Mouse (Mus musculus): Measurements from ENCODE around the gene Blvra. TPM values are rescaled to one million over a fixed set of nuclear protein-coding genes. Genes with fewer than 3 reads are reported as not detected.

Gene Blvra
- polyA plus RNA-seq, 1 experiment, result 11.3 TPM

DNA sequence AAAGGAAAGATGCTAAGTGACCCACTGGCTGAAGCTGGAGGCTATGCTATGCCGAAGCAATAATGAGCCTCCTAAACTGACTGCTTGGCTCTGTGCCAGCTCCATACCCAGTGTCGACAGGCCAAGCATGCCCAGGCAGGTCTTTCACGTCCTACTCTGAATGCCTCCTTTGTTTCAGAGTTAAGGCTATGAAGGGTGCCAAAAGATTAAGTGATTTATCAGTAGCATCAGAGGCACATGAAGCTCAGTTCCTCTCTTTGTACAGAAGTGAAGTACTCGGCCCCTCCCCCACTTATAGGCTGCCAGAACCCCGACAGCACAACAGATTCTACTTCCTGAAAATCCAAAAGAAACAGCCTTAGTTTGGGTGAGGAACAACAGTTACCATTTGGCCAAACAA, 66.5 kb downstream of the Blvra start:
- H3K36me3 ChIP-seq (ENCODE audit: control insufficient read depth, insufficient read depth, low read length), result peaks cover 4% of the 10 kb centered on the region; the same call in 1 of the 2 replicates
- no peak for TF ChIP-seq POLR2A (IDR thresholded peaks at IDR 0.05; ENCODE audit: low read depth, low read length)
- TF ChIP-seq CTCF (IDR thresholded peaks at IDR 0.05; ENCODE audit: extremely low read depth, insufficient read depth, insufficient read length, insufficient replicate concordance), result no peak
- no peak overlapping the region for H3K4me3 ChIP-seq (ENCODE audit: extremely low read depth, insufficient read depth, insufficient read length)

GRCm38 (mm10) chr2:127137838-127138420, 67.5 kb downstream of the Blvra start:
- H3K27me3 ChIP-seq (ENCODE audit: control insufficient read depth, insufficient read depth, low read length), result no peaks in the 10 kb centered on the region

More for the DNA sequence above, 66.5 kb downstream of the Blvra start:
- Histone ChIP-seq H3K27ac (ENCODE audit: insufficient read depth, low read length) (peak overlapping the region; percentile 43), H3K27me3 (ENCODE audit: control insufficient read depth, insufficient read depth, low read length) (no peaks in the 10 kb centered on the region), H3K4me1 (ENCODE audit: control insufficient read depth, insufficient read depth, insufficient read length) (peaks cover 3% of the 10 kb centered on the region; the same call in 1 of the 2 replicates)
- WGBS, result 12% methylated on average over 5 of the region's 5 CpGs
- DNase-seq (ENCODE audit: low read depth in 1 of 2, low spot score in 2 of 2), result no peak

DNA sequence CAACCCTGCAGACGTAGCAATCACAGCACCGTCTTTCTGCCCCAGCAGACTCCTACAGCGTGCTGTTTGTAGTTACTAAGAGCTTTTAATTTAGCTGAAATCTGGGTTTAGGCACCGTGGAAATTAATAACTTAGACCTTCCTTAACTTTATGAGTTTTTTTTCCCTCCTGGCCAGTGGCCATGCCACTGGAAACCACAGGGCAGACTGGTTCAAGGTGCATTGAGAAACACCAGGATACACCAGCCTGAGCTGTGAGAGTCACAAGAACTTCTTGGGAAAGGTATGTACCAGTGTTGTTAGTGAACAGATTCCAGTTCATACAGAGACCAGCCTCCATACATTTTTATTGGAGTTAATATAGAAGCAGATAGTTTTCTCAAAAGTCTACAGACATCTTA, 68.0 kb downstream of the Blvra start:
- H3K36me3 ChIP-seq (ENCODE audit: control insufficient read depth, insufficient read depth, low read length), result peaks cover 4% of the 10 kb centered on the region; the same call in 1 of the 2 replicates
- no peaks in the 10 kb centered on the region for H3K27me3 ChIP-seq (ENCODE audit: control insufficient read depth, insufficient read depth, low read length)
- no peak for DNase-seq (ENCODE audit: low read depth in 1 of 2, low spot score in 2 of 2)
- no peak overlapping the region for H3K27ac ChIP-seq (ENCODE audit: insufficient read depth, low read length)
- TF ChIP-seq CTCF (IDR thresholded peaks at IDR 0.05; ENCODE audit: extremely low read depth, insufficient read depth, insufficient read length, insufficient replicate concordance) (no peak), POLR2A (IDR thresholded peaks at IDR 0.05; ENCODE audit: low read depth, low read length) (no peak)
- peaks cover 7% of the 10 kb centered on the region; the same call in 1 of the 2 replicates for H3K4me1 ChIP-seq (ENCODE audit: control insufficient read depth, insufficient read depth, insufficient read length)
- H3K4me3 ChIP-seq (ENCODE audit: extremely low read depth, insufficient read depth, insufficient read length), result no peak overlapping the region
- 85% methylated on average over 4 of the region's 4 CpGs for WGBS

More at GRCm38 (mm10) chr2:127137838-127138420, 67.5 kb downstream of the Blvra start:
- H3K4me3 ChIP-seq (ENCODE audit: extremely low read depth, insufficient read depth, insufficient read length), result no peak overlapping the region
- H3K36me3 ChIP-seq (ENCODE audit: control insufficient read depth, insufficient read depth, low read length), result peaks cover 4% of the 10 kb centered on the region; the same call in 1 of the 2 replicates
- no peak overlapping the region for H3K27ac ChIP-seq (ENCODE audit: insufficient read depth, low read length)
- no peak for DNase-seq (ENCODE audit: low read depth in 1 of 2, low spot score in 2 of 2)
- H3K4me1 ChIP-seq (ENCODE audit: control insufficient read depth, insufficient read depth, insufficient read length), result peaks cover 7% of the 10 kb centered on the region; the same call in 1 of the 2 replicates
- TF ChIP-seq CTCF (IDR thresholded peaks at IDR 0.05; ENCODE audit: extremely low read depth, insufficient read depth, insufficient read length, insufficient replicate concordance) (no peak), POLR2A (IDR thresholded peaks at IDR 0.05; ENCODE audit: low read depth, low read length) (no peak)
- 93% methylated on average over 10 of the region's 10 CpGs for WGBS

DNA sequence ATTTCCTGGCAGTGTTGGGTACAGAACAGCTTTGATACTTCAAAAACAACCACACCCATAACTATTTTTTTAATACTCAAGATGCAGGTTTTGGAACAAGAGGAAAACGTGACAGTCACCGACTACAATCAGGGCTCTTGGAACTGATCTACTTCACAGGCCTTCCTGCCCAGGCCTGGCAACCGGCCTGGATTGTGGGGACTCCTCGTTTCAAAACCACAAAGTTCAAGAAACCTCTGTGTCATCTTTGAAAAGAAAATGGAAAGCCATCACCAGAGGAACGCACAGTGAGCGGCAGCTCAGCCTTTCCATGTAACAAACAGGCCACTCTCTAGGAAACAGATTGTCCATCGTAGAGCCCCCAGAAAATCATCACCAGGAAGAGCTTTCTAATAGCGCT, 68.6 kb downstream of the Blvra start:
- H3K4me3 ChIP-seq (ENCODE audit: extremely low read depth, insufficient read depth, insufficient read length), result no peak overlapping the region
- no peak overlapping the region for H3K27ac ChIP-seq (ENCODE audit: insufficient read depth, low read length)
- no peak for DNase-seq (ENCODE audit: low read depth in 1 of 2, low spot score in 2 of 2)
- peaks cover 4% of the 10 kb centered on the region; the same call in 1 of the 2 replicates for H3K36me3 ChIP-seq (ENCODE audit: control insufficient read depth, insufficient read depth, low read length)
- TF ChIP-seq CTCF (IDR thresholded peaks at IDR 0.05; ENCODE audit: extremely low read depth, insufficient read depth, insufficient read length, insufficient replicate concordance), result no peak
- TF ChIP-seq POLR2A (IDR thresholded peaks at IDR 0.05; ENCODE audit: low read depth, low read length), result no peak
- H3K27me3 ChIP-seq (ENCODE audit: control insufficient read depth, insufficient read depth, low read length), result no peaks in the 10 kb centered on the region
- WGBS, result 58% methylated on average over 8 of the region's 8 CpGs
- peaks cover 7% of the 10 kb centered on the region; the same call in 1 of the 2 replicates for H3K4me1 ChIP-seq (ENCODE audit: control insufficient read depth, insufficient read depth, insufficient read length)

DNA sequence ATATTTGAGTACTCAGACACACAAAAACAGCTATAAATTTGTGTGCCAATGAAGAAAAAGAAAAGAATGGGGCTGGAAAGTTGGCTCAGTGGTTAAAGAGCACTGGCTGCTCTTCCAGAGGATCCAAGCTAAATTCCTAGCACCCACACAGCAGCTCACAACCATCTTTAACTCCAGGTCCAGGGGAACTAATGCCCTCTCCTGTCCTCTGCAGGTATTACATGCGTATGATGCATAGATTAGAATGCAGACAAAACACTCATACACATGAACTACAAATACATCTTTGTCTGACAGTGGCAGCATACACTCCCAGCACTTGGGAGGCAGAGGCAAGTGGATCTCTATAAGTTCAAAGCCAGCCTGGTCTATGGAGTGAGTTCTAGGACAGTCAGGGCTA, 69.1 kb downstream of the Blvra start:
- no peaks in the 10 kb centered on the region for H3K27me3 ChIP-seq (ENCODE audit: control insufficient read depth, insufficient read depth, low read length)
- H3K36me3 ChIP-seq (ENCODE audit: control insufficient read depth, insufficient read depth, low read length), result peaks cover 4% of the 10 kb centered on the region; the same call in 1 of the 2 replicates
- WGBS, result 98% methylated on average over 1 of the region's 1 CpGs
- no peak for TF ChIP-seq POLR2A (IDR thresholded peaks at IDR 0.05; ENCODE audit: low read depth, low read length)
- H3K4me3 ChIP-seq (ENCODE audit: extremely low read depth, insufficient read depth, insufficient read length), result no peak overlapping the region
- DNase-seq (ENCODE audit: low read depth in 1 of 2, low spot score in 2 of 2), result no peak
- peaks cover 7% of the 10 kb centered on the region; the same call in 1 of the 2 replicates for H3K4me1 ChIP-seq (ENCODE audit: control insufficient read depth, insufficient read depth, insufficient read length)
- H3K27ac ChIP-seq (ENCODE audit: insufficient read depth, low read length), result no peak overlapping the region

GRCm38 (mm10) chr2:127140011-127140410, 69.5 kb downstream of the Blvra start:
- no peak for DNase-seq (ENCODE audit: low read depth in 1 of 2, low spot score in 2 of 2)
- Histone ChIP-seq H3K36me3 (ENCODE audit: control insufficient read depth, insufficient read depth, low read length) (peaks cover 4% of the 10 kb centered on the region; the same call in 1 of the 2 replicates), H3K4me3 (ENCODE audit: extremely low read depth, insufficient read depth, insufficient read length) (no peak overlapping the region), H3K27ac (ENCODE audit: insufficient read depth, low read length) (no peak overlapping the region), H3K4me1 (ENCODE audit: control insufficient read depth, insufficient read depth, insufficient read length) (peaks cover 7% of the 10 kb centered on the region; the same call in 1 of the 2 replicates), H3K27me3 (ENCODE audit: control insufficient read depth, insufficient read depth, low read length) (no peaks in the 10 kb centered on the region)
- no peak for TF ChIP-seq POLR2A (IDR thresholded peaks at IDR 0.05; ENCODE audit: low read depth, low read length)
- TF ChIP-seq CTCF (IDR thresholded peaks at IDR 0.05; ENCODE audit: extremely low read depth, insufficient read depth, insufficient read length, insufficient replicate concordance), result no peak
- 97% methylated on average over 7 of the region's 7 CpGs for WGBS

- Histone ChIP-seq H3K27me3 (ENCODE audit: control insufficient read depth, insufficient read depth, low read length) (no peaks in the 10 kb centered on the region), H3K4me1 (ENCODE audit: control insufficient read depth, insufficient read depth, insufficient read length) (peaks cover 4% of the 10 kb centered on the region; the same call in 1 of the 2 replicates), H3K36me3 (ENCODE audit: control insufficient read depth, insufficient read depth, low read length) (peaks cover 4% of the 10 kb centered on the region; the same call in 1 of the 2 replicates), H3K4me3 (ENCODE audit: extremely low read depth, insufficient read depth, insufficient read length) (no peak overlapping the region; the same call in 1 of the 2 replicates), H3K27ac (ENCODE audit: insufficient read depth, low read length) (no peak overlapping the region)
- no peak for DNase-seq (ENCODE audit: low read depth in 1 of 2, low spot score in 2 of 2)
- no peak for TF ChIP-seq POLR2A (IDR thresholded peaks at IDR 0.05; ENCODE audit: low read depth, low read length)
- TF ChIP-seq CTCF (IDR thresholded peaks at IDR 0.05; ENCODE audit: extremely low read depth, insufficient read depth, insufficient read length, insufficient replicate concordance), result no peak
- 73% methylated on average over 10 of the region's 10 CpGs for WGBS
Measured at GRCm38 (mm10) chr2:127142031-127142430, 71.6 kb downstream of the Blvra start.
